Mouse (Mus musculus) liver, embryonic 15.5 days (tissue): ENCODE data around the gene Gpr87. TPM values are rescaled to one million over a fixed set of nuclear protein-coding genes. Genes with fewer than 3 reads are reported as not detected.
"Not testable (repeated sequence)": the region's sequence is repeated elsewhere in the genome, so short reads cannot be mapped to it uniquely, and the experiment has no call there.

Experiments used
- ATAC-seq: fragments of 200-750 bp; cut with Nextera tagmentation; 2 replicates; pipeline ENCODE4 v1.8.0; 2017; ENCODE audit warnings: moderate number of reproducible peaks, mild to moderate bottlenecking, moderate library complexity; ENCODE audit not compliant: insufficient read depth
- H3K27ac ChIP-seq: fragments of 300-500 bp; sonication (generic); replicated peaks from 2 replicates; pipeline ENCODE4 v1.5.1; 2015; ENCODE audit warnings: mild to moderate bottlenecking, inconsistent platforms
- H3K27me3 ChIP-seq: fragments of 300-500 bp; sonication (generic); 2 replicates; pipeline ENCODE4 v1.6.1; 2015; ENCODE audit warnings: mild to moderate bottlenecking, inconsistent platforms
- H3K36me3 ChIP-seq: fragments of 300-500 bp; sonication (generic); replicated peaks from 2 replicates; pipeline ENCODE4 v1.6.1; 2015; ENCODE audit warnings: moderate library complexity, mild to moderate bottlenecking, inconsistent platforms
- H3K4me1 ChIP-seq: fragments of 300-500 bp; sonication (generic); replicated peaks from 2 replicates; pipeline ENCODE4 v1.6.1; 2015; ENCODE audit warnings: inconsistent platforms
- H3K4me2 ChIP-seq: fragments of 300-500 bp; sonication (generic); 2 replicates; pipeline ENCODE4 v1.6.1; 2015; ENCODE audit warnings: moderate library complexity, mild to moderate bottlenecking, inconsistent platforms
- H3K4me3 ChIP-seq: fragments of 300-500 bp; sonication (generic); replicated peaks from 2 replicates; pipeline ENCODE4 v1.5.1; 2015; ENCODE audit warnings: mild to moderate bottlenecking, inconsistent platforms
- H3K9ac ChIP-seq: fragments of 300-500 bp; sonication (generic); 2 replicates; pipeline ENCODE4 v1.6.1; 2015; ENCODE audit warnings: moderate library complexity, mild to moderate bottlenecking, inconsistent platforms
- H3K9me3 ChIP-seq: fragments of 300-500 bp; sonication (generic); replicated peaks from 2 replicates; pipeline ENCODE4 v1.6.1; 2016; ENCODE audit warnings: inconsistent platforms
- whole genome bisulfite sequencing: fragments of 180-500 bp; shearing (Covaris S2); methylation state at CpG from one replicate; pipeline ENCODE4 v1.1.7; 2015; ENCODE audit warnings: mixed read lengths; ENCODE audit not compliant: insufficient replicate concordance; 5-methylcytosine and 5-hydroxymethylcytosine counted together
- polyA plus RNA-seq: library from polyadenylated mRNA; unstranded; fragments of >200 nt; fragmentation: Nextera tagmentation; extraction: Ambion mirVana; gene quantifications from 2 replicates; pipeline ENCODE4 v1.2.1, GENCODE M21; 2015

Gene Gpr87
- polyA plus RNA-seq, 1 experiment from 2014 or later, result not detected

DNA sequence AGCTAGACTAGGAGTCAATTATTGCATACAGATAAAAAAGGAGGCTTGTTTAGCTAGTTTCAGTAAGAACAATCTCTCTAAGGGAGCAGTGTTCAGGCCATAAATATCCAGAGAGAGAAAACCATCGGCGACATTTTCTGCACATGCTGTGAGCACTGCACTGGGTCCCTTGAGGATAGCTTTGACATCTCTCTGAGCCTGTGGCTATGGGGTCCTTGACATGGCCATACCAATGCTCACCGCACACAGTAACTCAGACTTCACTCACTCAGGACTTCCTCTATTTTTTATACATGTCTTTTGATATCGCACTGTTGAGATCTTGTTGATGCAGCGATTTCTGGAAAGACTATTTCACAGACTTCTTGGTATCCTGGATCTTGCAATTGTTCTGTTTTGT lies 37.9 kb downstream of the Gpr87 start:
- 74% methylated on average over 5 of the region's 5 CpGs for WGBS
- Histone ChIP-seq H3K4me1 (no peaks in the 10 kb centered on the region), H3K4me2 (no peak overlapping the region), H3K9ac (no peak overlapping the region), H3K27me3 (no peaks in the 10 kb centered on the region), H3K36me3 (no peaks in the 10 kb centered on the region), H3K9me3 (no peaks in the 10 kb centered on the region), H3K4me3 (no peak overlapping the region), H3K27ac (no peak overlapping the region)
- no peak for ATAC-seq

DNA sequence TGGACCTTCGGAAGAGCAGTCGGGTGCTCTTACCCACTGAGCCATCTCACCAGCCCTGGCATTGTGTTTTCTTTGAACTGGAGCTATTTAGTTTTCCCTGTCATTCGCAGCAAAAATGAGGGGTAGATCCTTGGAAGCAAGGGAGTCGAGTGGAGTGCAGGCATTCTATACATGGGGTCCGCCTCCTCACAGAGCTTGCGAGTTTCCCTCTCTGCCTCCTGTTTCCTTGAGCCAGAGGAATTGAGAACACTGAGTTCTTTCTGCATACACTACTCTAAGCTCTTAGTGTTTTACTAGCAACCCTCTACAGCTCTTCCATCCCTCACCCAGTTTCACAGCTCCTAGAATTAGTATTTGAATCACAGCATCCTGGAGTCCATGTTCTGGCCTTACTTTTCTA lies 39.5 kb downstream of the Gpr87 start:
- H3K27ac ChIP-seq, result no peak overlapping the region
- H3K4me2 ChIP-seq, result no peak overlapping the region
- no peak for ATAC-seq
- no peaks in the 10 kb centered on the region for H3K36me3 ChIP-seq
- H3K4me1 ChIP-seq, result no peaks in the 10 kb centered on the region
- no peaks in the 10 kb centered on the region for H3K9me3 ChIP-seq
- no peak overlapping the region for H3K4me3 ChIP-seq
- no peaks in the 10 kb centered on the region for H3K27me3 ChIP-seq
- 75% methylated on average over 6 of the region's 6 CpGs for WGBS
- no peak overlapping the region for H3K9ac ChIP-seq

DNA sequence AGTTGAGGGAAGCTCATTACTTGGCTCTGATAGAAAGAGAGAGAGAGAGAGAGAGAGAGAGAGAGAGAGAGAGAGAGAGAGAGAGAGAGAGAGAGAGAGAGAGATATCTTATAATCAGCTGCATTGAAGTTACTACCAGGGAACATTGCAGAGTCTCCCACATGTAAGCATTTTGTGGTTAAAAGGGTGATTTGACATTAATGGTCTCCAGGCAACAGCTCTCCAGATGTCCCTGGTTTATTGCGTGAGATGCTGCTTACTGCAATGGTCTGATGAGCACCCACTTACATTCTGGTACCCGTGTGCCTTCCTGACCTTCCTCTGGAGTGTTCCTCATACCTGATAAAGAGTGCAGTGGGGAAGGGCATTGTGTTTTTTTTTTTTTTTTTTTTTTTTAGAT lies 40.0 kb downstream of the Gpr87 start:
- 37% methylated on average over 2 of the region's 2 CpGs for WGBS
- H3K27me3 ChIP-seq, result no peaks in the 10 kb centered on the region

DNA sequence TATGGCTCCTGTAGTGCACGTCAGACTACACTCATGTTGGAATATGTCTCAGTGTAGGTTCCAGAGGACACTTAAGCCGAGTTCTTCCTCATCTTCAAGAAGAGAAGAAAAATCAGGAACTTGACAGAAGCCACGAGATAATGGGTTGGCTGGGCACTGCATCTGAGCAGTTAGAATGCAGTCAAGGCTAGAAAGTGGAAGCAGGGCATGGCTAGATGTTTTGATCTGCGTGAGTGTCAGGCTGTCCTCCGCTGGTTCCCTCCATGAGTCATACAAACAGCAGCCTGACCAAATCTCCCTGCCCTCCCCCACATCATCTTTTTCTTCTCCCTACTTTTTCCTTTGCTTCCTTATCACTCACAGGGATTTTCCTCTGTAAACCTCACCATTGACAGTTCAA lies 41.5 kb downstream of the Gpr87 start, which contains the start of gene P2ry14:
P2ry14 (minus strand) TSS at position 195 of the 400 bp plus-strand sequence.
- WGBS, result 14% methylated on average over 5 of the region's 5 CpGs
- Histone ChIP-seq H3K4me2 (no peak within 1 kb of the TSS), H3K9ac (no peak within 1 kb of the TSS), H3K4me3 (no peak within 1 kb of the TSS), H3K9me3 (no peaks in the 10 kb centered on the region), H3K4me1 (no peaks in the 10 kb centered on the region), H3K27me3 (no peaks in the 10 kb centered on the region), H3K27ac (no peak within 1 kb of the TSS), H3K36me3 (no peaks in the 10 kb centered on the region)
- ATAC-seq, result no peak

More for the DNA sequence above, 40.0 kb downstream of the Gpr87 start:
- H3K4me1 ChIP-seq, result no peaks in the 10 kb centered on the region
- H3K4me3 ChIP-seq, result no peak overlapping the region
- ATAC-seq, result no peak
- no peak overlapping the region for H3K27ac ChIP-seq
- H3K9me3 ChIP-seq, result no peaks in the 10 kb centered on the region
- H3K4me2 ChIP-seq, result no peak overlapping the region
- H3K36me3 ChIP-seq, result no peaks in the 10 kb centered on the region
- no peak overlapping the region for H3K9ac ChIP-seq

DNA sequence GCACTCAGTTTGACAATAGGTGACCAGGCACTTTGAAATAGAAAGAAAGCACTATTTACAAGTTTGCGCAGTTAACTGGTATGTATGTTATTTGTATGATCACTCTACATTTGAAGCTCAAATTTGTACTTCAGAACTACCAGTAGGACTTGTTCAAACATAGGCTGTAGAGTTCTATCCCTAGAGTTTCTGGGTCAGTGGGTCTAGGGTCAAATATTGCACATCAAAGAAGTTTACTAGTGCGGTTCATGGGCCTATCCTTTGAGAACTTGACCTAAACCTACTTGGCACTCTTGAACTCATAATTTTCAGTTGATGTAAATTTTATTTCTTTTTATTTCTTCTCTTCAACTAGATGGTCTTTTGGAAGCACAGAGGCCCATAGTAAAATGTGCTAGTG lies 44.3 kb downstream of the Gpr87 start:
- Histone ChIP-seq H3K4me3 (no peak overlapping the region), H3K4me1 (no peaks in the 10 kb centered on the region), H3K27ac (no peak overlapping the region), H3K36me3 (no peaks in the 10 kb centered on the region), H3K4me2 (no peak overlapping the region), H3K9ac (no peak overlapping the region), H3K27me3 (no peaks in the 10 kb centered on the region), H3K9me3 (no peaks in the 10 kb centered on the region)
- 75% methylated on average over 2 of the region's 2 CpGs for WGBS
- ATAC-seq, result no peak

DNA sequence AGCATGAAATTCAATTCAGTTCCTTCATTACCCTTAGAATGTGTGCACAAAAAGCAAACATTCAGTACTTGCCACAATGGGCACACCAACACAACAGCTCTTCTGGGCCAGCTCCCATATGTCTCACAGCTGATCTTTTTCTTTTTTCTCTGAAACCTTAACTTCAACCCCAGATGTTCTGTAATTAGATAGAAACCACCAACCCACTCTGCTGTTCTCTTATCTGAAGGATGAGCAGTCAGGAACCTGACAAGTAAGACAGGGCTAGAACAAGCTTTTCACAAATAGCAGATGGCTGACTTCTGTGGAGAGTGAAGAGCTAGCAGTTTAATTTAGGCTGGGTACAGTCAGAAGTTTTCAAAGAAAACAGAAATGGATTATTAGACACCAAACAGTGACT lies 45.3 kb downstream of the Gpr87 start:
- ATAC-seq, result no peak

DNA sequence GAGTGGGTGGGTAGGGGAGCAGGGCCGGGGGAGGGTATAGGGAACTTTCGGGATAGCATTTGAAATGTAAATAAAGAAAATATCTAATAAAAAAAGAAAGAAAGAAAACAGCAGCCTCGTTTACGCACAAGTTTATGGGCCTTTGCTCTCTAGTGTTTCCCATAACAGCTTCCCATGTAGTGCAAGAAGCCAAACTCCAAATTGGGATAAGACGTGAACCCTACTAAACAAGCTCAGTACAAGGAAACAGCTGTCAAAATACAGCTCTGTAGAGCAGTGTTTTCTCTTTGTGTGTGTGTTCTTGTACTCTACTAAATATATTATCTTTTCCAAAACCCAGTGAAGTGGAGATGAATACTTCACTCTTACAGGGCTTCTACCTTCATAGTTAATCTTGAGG lies 49.7 kb downstream of the Gpr87 start:
- no peak overlapping the region for H3K27ac ChIP-seq
- H3K4me2 ChIP-seq, result no peak overlapping the region
- no peaks in the 10 kb centered on the region for H3K36me3 ChIP-seq
- no peak overlapping the region for H3K4me3 ChIP-seq
- ATAC-seq, result no peak
- H3K9me3 ChIP-seq, result no peaks in the 10 kb centered on the region
- H3K27me3 ChIP-seq, result no peaks in the 10 kb centered on the region
- H3K9ac ChIP-seq, result no peak overlapping the region
- 64% methylated on average over 5 of the region's 5 CpGs for WGBS
- H3K4me1 ChIP-seq, result no peaks in the 10 kb centered on the region

More for the DNA sequence above, 45.3 kb downstream of the Gpr87 start:
- Histone ChIP-seq H3K9me3 (no peaks in the 10 kb centered on the region), H3K4me2 (no peak overlapping the region), H3K9ac (no peak overlapping the region), H3K27me3 (no peaks in the 10 kb centered on the region), H3K36me3 (no peaks in the 10 kb centered on the region), H3K4me3 (no peak overlapping the region), H3K27ac (no peak overlapping the region), H3K4me1 (no peaks in the 10 kb centered on the region)

DNA sequence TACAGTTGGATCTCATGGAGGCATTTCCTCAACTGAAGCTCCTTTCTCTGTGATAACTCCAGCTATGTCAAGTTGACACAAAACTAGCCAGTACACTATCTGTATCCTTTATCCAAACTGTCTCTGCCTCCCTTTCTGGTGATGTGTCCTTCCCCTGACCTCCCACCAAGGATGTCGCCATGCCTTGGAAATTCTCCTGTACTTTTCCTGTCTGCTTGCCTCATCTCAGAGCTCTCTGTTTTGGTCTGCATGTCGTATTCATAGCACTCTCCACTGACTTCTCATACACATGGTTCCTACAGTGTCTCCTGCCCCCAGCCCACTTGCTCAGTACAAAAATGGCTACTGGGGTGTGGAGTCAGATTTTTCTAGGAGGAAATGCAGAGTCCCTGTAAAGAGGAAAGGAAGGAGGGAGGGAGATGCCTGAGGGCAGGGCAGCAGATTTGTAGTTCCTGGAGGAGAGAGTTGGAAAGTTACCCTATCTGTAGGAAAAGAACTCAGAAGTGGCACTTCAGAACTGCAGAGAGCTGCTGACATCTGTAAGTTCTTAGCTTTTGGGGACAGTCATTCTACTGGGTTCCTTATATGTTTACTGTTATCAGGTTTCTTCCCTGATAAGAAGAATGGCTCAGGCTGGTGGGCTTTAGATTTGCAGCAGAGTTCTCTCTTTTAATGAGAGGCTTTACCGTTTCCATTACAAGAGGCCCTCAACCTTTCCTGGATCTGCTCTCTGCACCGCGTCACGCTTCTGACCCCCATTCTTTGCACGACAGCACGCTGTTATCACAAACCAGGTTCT lies 53.2 kb downstream of the Gpr87 start:
- no peak for ATAC-seq
- 54% methylated on average over 8 of the region's 8 CpGs for WGBS
- Histone ChIP-seq H3K27ac (no peak overlapping the region), H3K36me3 (no peaks in the 10 kb centered on the region), H3K9me3 (no peaks in the 10 kb centered on the region), H3K9ac (no peak overlapping the region), H3K4me3 (no peak overlapping the region), H3K4me1 (no peaks in the 10 kb centered on the region), H3K4me2 (no peak overlapping the region), H3K27me3 (no peaks in the 10 kb centered on the region)

DNA sequence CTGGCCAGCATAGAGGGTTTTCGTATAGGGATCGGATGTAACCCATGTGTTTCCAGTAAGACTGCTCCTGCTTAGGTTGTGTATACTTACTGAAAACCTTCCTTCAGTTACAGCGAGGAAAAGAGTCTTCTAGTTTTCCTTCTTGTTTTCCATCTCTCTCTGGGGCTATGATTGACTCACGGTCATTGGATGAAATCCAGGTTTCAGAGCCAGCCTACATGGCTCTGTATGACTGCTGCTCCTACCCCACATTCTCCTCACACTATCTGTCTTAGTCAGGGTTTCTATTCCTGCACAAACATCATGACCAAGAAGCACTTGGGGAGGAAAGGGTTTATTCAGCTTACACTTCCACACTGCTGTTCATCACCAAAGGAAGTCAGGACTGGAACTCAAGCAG lies 54.0 kb downstream of the Gpr87 start:
- not testable (repeated sequence) for ATAC-seq, H3K4me1 ChIP-seq, H3K36me3 ChIP-seq, H3K9me3 ChIP-seq, H3K27me3 ChIP-seq, H3K4me3 ChIP-seq, H3K27ac ChIP-seq, H3K4me2 ChIP-seq, H3K9ac ChIP-seq
- WGBS, result 84% methylated on average over 4 of the region's 4 CpGs

DNA sequence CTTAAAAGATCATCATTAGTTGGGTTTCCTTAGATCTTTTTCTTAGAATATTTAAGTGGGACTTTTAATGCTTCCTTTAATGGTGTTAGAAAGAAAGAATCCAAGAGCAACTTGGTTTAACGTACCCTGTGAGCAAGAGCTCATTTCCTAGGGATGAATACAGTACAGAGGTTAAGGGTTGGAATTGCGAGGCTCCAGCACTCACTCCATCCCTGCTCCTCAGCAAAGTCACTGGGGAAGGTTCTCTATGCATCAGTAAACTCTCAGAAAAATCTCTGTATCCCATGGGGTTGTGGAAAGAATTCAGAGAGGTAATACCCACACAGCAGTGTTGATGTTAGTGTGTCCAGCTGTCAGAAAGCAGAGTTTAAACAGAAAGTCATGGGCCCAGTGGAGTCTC lies 54.8 kb downstream of the Gpr87 start:
- H3K9ac ChIP-seq, result no peak overlapping the region
- WGBS, result 62% methylated on average over 2 of the region's 2 CpGs
- no peak overlapping the region for H3K27ac ChIP-seq
- no peak overlapping the region for H3K4me3 ChIP-seq
- no peaks in the 10 kb centered on the region for H3K4me1 ChIP-seq
- no peaks in the 10 kb centered on the region for H3K9me3 ChIP-seq
- H3K27me3 ChIP-seq, result no peaks in the 10 kb centered on the region
- H3K36me3 ChIP-seq, result no peaks in the 10 kb centered on the region
- no peak overlapping the region for H3K4me2 ChIP-seq
- ATAC-seq, result no peak

DNA sequence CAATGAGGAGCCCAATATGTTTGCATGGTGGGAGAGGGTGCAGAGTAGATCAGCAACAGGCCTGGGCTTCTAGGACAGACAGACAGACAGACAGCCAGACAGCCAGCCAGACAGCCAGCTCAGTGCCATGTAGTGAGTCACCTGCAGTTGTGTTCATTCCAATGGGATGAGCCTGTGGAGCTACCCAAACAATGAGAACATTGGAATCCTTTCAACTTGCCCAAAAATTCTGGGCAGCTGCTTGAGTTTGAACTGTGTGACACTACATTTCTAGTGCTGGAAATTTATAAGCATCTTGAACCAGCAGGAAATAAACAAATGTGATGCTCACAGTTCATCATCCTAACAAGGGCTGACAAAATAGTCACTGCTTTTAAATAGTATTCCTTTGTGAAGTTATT lies 55.3 kb downstream of the Gpr87 start:
- Histone ChIP-seq H3K27me3 (no peaks in the 10 kb centered on the region), H3K36me3 (no peaks in the 10 kb centered on the region), H3K4me2 (no peak overlapping the region), H3K9me3 (no peaks in the 10 kb centered on the region), H3K27ac (no peak overlapping the region), H3K4me3 (no peak overlapping the region), H3K4me1 (no peaks in the 10 kb centered on the region), H3K9ac (no peak overlapping the region)
- no peak for ATAC-seq

DNA sequence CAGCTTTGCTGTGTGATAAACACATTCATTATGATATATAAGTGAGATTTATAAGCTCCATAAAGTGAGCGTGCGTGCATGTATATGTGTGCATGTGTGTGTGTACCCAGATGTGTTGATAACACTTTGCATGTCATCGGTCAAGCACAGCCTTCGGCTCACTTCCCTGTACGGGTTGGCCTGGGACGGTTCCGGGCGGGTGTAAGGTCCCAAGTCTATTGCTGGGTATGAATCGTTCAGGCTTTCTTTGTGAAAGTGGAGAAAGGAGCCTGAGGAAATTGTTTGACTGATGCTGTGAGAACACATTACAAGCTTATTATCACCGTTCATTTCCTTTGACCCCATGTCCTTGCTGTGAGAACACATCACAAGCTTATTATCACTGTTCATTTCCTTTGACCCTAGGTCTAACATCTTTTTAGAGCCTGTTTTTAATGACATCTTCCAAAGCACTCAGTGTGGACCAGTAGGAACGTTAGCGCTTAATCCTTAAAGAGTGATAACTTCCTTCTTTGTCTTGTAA lies 55.9 kb downstream of the Gpr87 start:
- no peak for ATAC-seq
- no peak overlapping the region for H3K27ac ChIP-seq
- H3K36me3 ChIP-seq, result no peaks in the 10 kb centered on the region
- H3K4me2 ChIP-seq, result no peak overlapping the region
- no peaks in the 10 kb centered on the region for H3K9me3 ChIP-seq
- H3K4me1 ChIP-seq, result peaks cover 1% of the 10 kb centered on the region; the same call in 1 of the 2 replicates
- WGBS, result 73% methylated on average over 12 of the region's 12 CpGs
- H3K27me3 ChIP-seq, result no peaks in the 10 kb centered on the region
- H3K4me3 ChIP-seq, result no peak overlapping the region
- H3K9ac ChIP-seq, result no peak overlapping the region
